Mouse (Mus musculus) testis, adult 2 months (tissue): ENCODE data around the gene Fmr1. TPM values are rescaled to one million over a fixed set of nuclear protein-coding genes. Genes with fewer than 3 reads are reported as not detected.
A peak's percentile ranks its signal among the peaks of the same experiment; 100 is the strongest.
"Not testable (repeated sequence)": the region's sequence is repeated elsewhere in the genome, so short reads cannot be mapped to it uniquely, and the experiment has no call there.

Experiments
- H3K27ac ChIP-seq: fragments of 200-500 bp; 2 replicates; pipeline ENCODE4 v1.5.1; 2012; ENCODE audit warnings: low read depth, low read length; ENCODE audit not compliant: control insufficient read depth, insufficient read depth
- H3K27me3 ChIP-seq: fragments of 200-500 bp; 2 replicates; pipeline ENCODE4 v1.6.1; 2012; ENCODE audit warnings: mild to moderate bottlenecking, low read length, moderate library complexity; ENCODE audit not compliant: control insufficient read depth, insufficient read depth
- H3K36me3 ChIP-seq: fragments of 200-500 bp; 2 replicates; pipeline ENCODE4 v1.6.1; 2012; ENCODE audit warnings: mild to moderate bottlenecking, low read length; ENCODE audit not compliant: control insufficient read depth, insufficient read depth
- H3K4me1 ChIP-seq: fragments of 200-500 bp; 2 replicates; pipeline ENCODE4 v1.6.1; 2012; ENCODE audit warnings: low read length; ENCODE audit not compliant: control insufficient read depth, insufficient read depth
- H3K4me3 ChIP-seq: fragments of 200-500 bp; 2 replicates; pipeline ENCODE4 v1.5.1; 2012; ENCODE audit warnings: low read depth, mild to moderate bottlenecking, low read length, moderate library complexity, mixed read lengths; ENCODE audit not compliant: control insufficient read depth
- CTCF ChIP-seq: fragments of 200-500 bp; IDR thresholded peaks from 2 replicates; pipeline ENCODE4 v1.5.1; 2012; ENCODE audit warnings: low read depth, mild to moderate bottlenecking, inconsistent platforms, low read length, moderate library complexity; ENCODE audit not compliant: control insufficient read depth, insufficient read depth, insufficient replicate concordance
- POLR2A ChIP-seq: fragments of 200-500 bp; IDR thresholded peaks from 2 replicates; pipeline ENCODE4 v1.6.1; 2012; ENCODE audit warnings: low read depth, mild to moderate bottlenecking, inconsistent platforms, low read length, moderate library complexity; ENCODE audit not compliant: control insufficient read depth
- polyA plus RNA-seq: library from polyadenylated mRNA; depleted of rRNA; stranded (reverse); fragments of >200 nt; gene quantifications from 2 replicates; pipeline ENCODE4 v1.2.3, GENCODE M21; 2012; rRNA removed

The Fmr1 gene
- polyA plus RNA-seq: 3.8 and 5.1 TPM in 2 replicates

DNA sequence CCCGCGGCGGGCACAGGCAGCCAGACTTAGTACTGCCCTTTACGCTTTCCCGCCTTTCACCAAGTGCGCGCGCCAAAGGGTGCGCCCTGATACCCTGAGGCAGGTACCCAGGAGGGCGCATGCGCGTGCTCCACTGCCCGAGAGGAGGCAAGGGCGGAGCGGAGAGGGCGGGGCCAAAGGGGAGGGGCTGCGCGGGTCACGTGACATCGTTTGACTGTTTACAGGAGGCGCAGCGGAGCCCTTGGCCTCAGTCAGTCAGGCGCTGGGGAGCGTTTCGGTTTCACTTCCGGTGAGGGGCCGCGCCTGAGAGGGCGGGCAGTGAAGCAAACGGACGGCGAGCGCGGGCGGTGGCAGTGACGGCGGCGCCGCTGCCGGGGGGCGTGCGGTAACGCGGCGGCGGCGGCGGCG lies at the start of gene Fmr1:
Gene Fmr1 (plus strand): TSS at position 209 of the 408 bp plus-strand sequence.
- Histone ChIP-seq H3K36me3 (no peaks in the 10 kb centered on the region), H3K27me3 (no peaks in the 10 kb centered on the region), H3K4me1 (no peaks in the 10 kb centered on the region), H3K27ac (peak within 1 kb of the TSS; percentile 87), H3K4me3 (peak within 1 kb of the TSS; percentile 85)
- TF ChIP-seq CTCF (no peak), POLR2A (peak; percentile 87)

DNA sequence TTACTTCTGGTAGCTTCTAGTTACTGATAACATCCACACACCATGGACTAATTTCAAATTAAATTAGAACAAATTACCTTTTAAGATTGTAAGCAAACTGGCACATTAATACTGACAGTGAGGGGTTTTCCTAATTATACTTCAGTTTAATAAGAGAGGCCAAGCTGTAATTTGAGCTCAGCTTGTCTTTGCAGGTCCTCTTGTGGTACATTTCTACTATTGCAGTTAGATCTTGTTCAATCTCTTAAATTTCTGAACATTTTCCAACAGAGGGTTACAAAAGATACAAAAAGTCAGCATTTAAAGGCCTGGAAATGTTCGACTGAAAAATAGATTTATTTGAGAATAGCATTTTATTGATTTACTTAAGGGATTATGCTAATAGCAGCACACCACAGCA lies 36.7 kb upstream of the Fmr1 start:
- Histone ChIP-seq H3K27ac (no peak overlapping the region), H3K4me3 (no peak overlapping the region), H3K27me3 (no peaks in the 10 kb centered on the region), H3K36me3 (no peaks in the 10 kb centered on the region), H3K4me1 (no peaks in the 10 kb centered on the region)
- no peak for TF ChIP-seq CTCF

- TF ChIP-seq CTCF: no peak
- TF ChIP-seq POLR2A: no peak
- H3K4me1 ChIP-seq: no peaks in the 10 kb centered on the region
- no peak overlapping the region for H3K27ac ChIP-seq
- H3K27me3 ChIP-seq: no peaks in the 10 kb centered on the region
- no peaks in the 10 kb centered on the region for H3K36me3 ChIP-seq
- no peak overlapping the region for H3K4me3 ChIP-seq
These were observed 33.0 kb upstream of the Fmr1 start for GRCm38 (mm10) chrX:68645154-68645919.

- no peaks in the 10 kb centered on the region for H3K36me3 ChIP-seq
- H3K27ac ChIP-seq: 0 out of 2 replicates have a peak overlapping the region, but pooled peaks have one; percentile 29
- TF ChIP-seq CTCF (no peak), POLR2A (no peak)
- no peak overlapping the region; the same call in 1 of the 2 replicates for H3K4me3 ChIP-seq
- no peaks in the 10 kb centered on the region for H3K4me1 ChIP-seq
- H3K27me3 ChIP-seq: no peaks in the 10 kb centered on the region
These were observed 833 bp upstream of the Fmr1 start for GRCm38 (mm10) chrX:68677508-68677907.

- H3K36me3 ChIP-seq: no peaks in the 10 kb centered on the region
- H3K27ac ChIP-seq: peak overlapping the region; percentile 87
- TF ChIP-seq POLR2A (no peak), CTCF (no peak)
- H3K4me1 ChIP-seq: no peaks in the 10 kb centered on the region
- H3K27me3 ChIP-seq: no peaks in the 10 kb centered on the region
- peak overlapping the region; percentile 85 for H3K4me3 ChIP-seq
These were observed 610 bp downstream of the Fmr1 start for GRCm38 (mm10) chrX:68678815-68679486.

DNA sequence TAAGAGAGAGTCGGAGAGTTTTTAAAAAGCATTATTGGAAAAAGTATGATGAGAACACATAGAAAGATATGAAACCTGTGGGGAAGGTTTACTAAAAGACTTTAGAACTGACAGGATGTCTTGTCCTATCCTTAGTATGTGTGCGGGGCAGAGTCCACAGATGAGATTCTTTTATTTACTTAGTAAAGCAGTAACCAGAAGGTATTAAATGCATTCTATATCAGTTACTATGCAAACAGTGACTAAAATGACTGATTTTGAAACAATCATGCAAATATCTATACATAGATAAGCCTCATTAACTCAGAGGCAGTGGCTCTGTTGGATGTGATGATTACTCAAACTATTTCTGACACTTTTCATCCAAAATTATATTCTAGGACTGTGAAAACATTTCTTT lies 6.4 kb downstream of the Fmr1 start:
- H3K27me3 ChIP-seq: no peaks in the 10 kb centered on the region
- TF ChIP-seq CTCF (no peak), POLR2A (no peak)
- no peaks in the 10 kb centered on the region for H3K36me3 ChIP-seq
- no peak overlapping the region for H3K27ac ChIP-seq
- no peak overlapping the region for H3K4me3 ChIP-seq
- H3K4me1 ChIP-seq: no peaks in the 10 kb centered on the region

DNA sequence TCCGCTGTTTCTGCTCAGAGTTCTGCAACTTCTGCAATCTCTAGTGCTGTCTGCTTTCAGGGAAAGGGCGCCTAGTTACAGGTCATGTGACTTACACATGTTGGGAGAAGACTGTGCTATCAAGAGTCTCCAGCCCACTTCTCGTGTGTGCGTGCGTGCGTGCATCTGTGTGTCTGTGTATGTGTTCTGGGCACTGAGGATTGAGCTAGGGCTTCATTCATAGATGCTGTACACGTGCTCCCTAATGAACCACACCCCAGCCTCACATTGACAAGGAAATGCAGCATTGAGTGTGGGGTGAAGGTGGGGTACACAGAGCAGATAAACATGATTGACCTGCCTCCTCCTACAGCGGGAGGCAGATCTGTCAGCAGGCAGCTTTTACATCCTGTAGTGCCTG lies 13.6 kb downstream of the Fmr1 start:
- H3K4me1 ChIP-seq, H3K27me3 ChIP-seq, H3K27ac ChIP-seq, H3K36me3 ChIP-seq, H3K4me3 ChIP-seq: not testable (repeated sequence)
